18 mouse cellular contexts compared by ENCODE assay signal in the genomic region with DNA sequence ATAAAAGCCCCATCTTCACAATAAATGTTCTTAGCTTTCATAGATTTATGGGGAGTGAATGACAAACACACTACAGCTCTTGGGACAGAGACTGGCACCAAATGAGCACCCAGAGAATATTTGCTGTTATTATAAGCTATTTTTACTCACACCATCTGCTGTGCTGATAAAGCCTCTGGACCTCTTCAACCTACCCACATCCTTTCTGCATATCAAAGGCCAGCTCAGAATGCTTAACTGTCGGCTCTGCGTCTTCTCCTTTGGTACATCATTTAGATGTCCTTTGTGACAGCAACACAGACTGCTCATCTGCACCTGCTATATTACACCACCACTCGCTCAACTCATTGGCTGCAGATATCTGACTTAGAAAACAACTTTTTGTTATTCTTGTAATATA.
"Had no signal": no experiment of that assay in that cellular context is flagged by ENCODE, and none has a peak within 500 bp of the region (broad histone marks: within the 10 kb centered on the region; RNA-seq: fewer than 3 reads in every experiment).

No protein-coding gene starts in this region.

- H3K27me3 ChIP-seq: liver, embryonic 15.5 days; lung, embryonic 15.5 days; midbrain, embryonic 13.5 days; midbrain, embryonic 15.5 days; neural tube, embryonic 12.5 days; stomach, embryonic 15.5 days had no signal

- ATAC-seq: liver, postnatal 0 days; lung, postnatal 0 days; midbrain, embryonic 13.5 days; midbrain, embryonic 15.5 days had no signal

- H3K36me3 ChIP-seq: liver, embryonic 15.5 days; midbrain, embryonic 13.5 days; midbrain, embryonic 15.5 days; stomach, embryonic 15.5 days had no signal

- H3K9me3 ChIP-seq: liver, embryonic 15.5 days; lung, embryonic 15.5 days; midbrain, embryonic 13.5 days; midbrain, embryonic 15.5 days; neural tube, embryonic 12.5 days; stomach, embryonic 15.5 days had no signal

- H3K4me3 ChIP-seq: liver, embryonic 15.5 days; lung, embryonic 15.5 days; midbrain, embryonic 13.5 days; midbrain, embryonic 15.5 days; neural tube, embryonic 12.5 days; stomach, embryonic 15.5 days had no signal

- H3K4me2 ChIP-seq: liver, embryonic 15.5 days; lung, embryonic 15.5 days; midbrain, embryonic 11.5 days; midbrain, embryonic 13.5 days; midbrain, embryonic 15.5 days; neural tube, embryonic 12.5 days; stomach, embryonic 15.5 days had no signal

- H3K27ac ChIP-seq: liver, embryonic 15.5 days; lung, embryonic 15.5 days; macrophage; midbrain, embryonic 13.5 days; midbrain, embryonic 15.5 days; neural tube, embryonic 12.5 days; stomach, embryonic 15.5 days; stomach, postnatal 0 days had no signal

- DNase-seq: liver, postnatal 0 days; lung, adult 2 months; lung, postnatal 14 days; lung, postnatal 36 days; right cerebral cortex, postnatal 14 days; thymus, adult 2 months; thymus, postnatal 25 days; thymus, postnatal 4 days had no signal

- H3K9ac ChIP-seq: liver, embryonic 15.5 days; liver, postnatal 0 days; lung, embryonic 15.5 days; midbrain, embryonic 13.5 days; midbrain, embryonic 15.5 days; neural tube, embryonic 12.5 days; stomach, embryonic 15.5 days had no signal

- H3K4me1 ChIP-seq: liver, embryonic 15.5 days; lung, embryonic 15.5 days; midbrain, embryonic 13.5 days; midbrain, embryonic 15.5 days; neural tube, embryonic 12.5 days; stomach, embryonic 15.5 days had no signal
